Mouse (Mus musculus): ENCODE data around the gene Arid3a. TPM values are rescaled to one million over a fixed set of nuclear protein-coding genes. Genes with fewer than 3 reads are reported as not detected.
A peak's percentile ranks its signal among the peaks of the same experiment; 100 is the strongest.

Gene Arid3a
- polyA plus RNA-seq, 1 experiment, result 7.0 TPM

DNA sequence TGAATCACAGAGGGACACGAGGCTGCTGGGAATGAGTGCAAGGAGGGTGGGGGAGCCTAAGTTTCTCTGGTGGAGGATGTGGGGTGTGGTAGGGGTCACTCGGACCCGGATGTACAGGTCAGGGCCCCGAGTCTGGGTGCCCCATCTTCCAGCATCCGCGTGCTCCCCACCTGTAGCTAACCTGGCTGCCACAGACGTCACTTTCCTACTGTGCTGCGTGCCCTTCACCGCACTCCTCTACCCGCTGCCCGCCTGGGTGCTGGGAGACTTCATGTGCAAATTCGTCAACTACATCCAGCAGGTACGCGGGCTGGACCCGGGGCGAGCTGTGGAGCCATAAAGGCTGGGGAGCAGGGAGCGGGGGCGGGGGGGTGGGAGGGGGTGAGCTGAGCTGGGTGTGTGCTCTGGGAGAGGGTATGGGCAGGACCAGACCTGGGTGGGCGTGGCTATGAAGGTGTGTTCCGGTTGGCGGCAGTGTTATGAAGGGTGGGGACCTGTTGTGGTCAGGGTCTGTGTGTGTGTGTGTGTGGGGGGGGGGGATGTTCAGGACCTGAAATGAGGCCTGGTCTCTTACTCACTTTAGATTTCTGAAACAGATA lies 7.5 kb upstream of the Arid3a start:
- TF ChIP-seq POLR2A (IDR thresholded peaks at IDR 0.05; ENCODE audit: borderline replicate concordance, extremely low read depth, insufficient read depth, insufficient read length, poor library complexity, severe bottlenecking) (no peak), CTCF (IDR thresholded peaks at IDR 0.05; ENCODE audit: borderline replicate concordance, extremely low read depth, insufficient read depth, insufficient read length) (no peak)
- DNase-seq (ENCODE audit: low read depth), result no peak

GRCm38 (mm10) chr10:79920056-79920890 lies 6.6 kb upstream of the Arid3a start:
- DNase-seq (ENCODE audit: low read depth), result no peak
- TF ChIP-seq CTCF (IDR thresholded peaks at IDR 0.05; ENCODE audit: borderline replicate concordance, extremely low read depth, insufficient read depth, insufficient read length), result no peak
- no peak for TF ChIP-seq POLR2A (IDR thresholded peaks at IDR 0.05; ENCODE audit: borderline replicate concordance, extremely low read depth, insufficient read depth, insufficient read length, poor library complexity, severe bottlenecking)

GRCm38 (mm10) chr10:79920958-79921535 lies 5.8 kb upstream of the Arid3a start, which contains the start of gene R3hdm4:
R3hdm4 (minus strand) TSS chr10:79921208.
- DNase-seq (ENCODE audit: low read depth), result no peak
- TF ChIP-seq CTCF (IDR thresholded peaks at IDR 0.05; ENCODE audit: borderline replicate concordance, extremely low read depth, insufficient read depth, insufficient read length) (no peak), POLR2A (IDR thresholded peaks at IDR 0.05; ENCODE audit: borderline replicate concordance, extremely low read depth, insufficient read depth, insufficient read length, poor library complexity, severe bottlenecking) (no peak)

DNA sequence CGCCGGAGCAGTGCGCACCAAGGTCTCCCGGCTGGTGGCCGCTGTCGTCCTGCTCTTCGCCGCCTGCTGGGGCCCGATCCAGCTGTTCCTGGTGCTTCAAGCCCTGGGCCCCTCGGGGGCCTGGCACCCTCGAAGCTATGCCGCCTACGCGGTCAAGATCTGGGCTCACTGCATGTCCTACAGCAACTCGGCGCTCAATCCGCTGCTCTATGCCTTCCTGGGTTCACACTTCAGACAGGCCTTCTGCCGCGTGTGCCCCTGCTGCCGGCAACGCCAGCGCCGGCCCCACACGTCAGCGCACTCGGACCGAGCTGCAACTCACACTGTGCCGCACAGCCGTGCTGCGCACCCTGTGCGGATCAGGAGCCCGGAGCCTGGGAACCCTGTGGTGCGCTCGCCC lies 5.3 kb upstream of the Arid3a start:
- peak; percentile 13 for DNase-seq (ENCODE audit: low read depth)
- TF ChIP-seq CTCF (IDR thresholded peaks at IDR 0.05; ENCODE audit: borderline replicate concordance, extremely low read depth, insufficient read depth, insufficient read length) (no peak), POLR2A (IDR thresholded peaks at IDR 0.05; ENCODE audit: borderline replicate concordance, extremely low read depth, insufficient read depth, insufficient read length, poor library complexity, severe bottlenecking) (no peak)

DNA sequence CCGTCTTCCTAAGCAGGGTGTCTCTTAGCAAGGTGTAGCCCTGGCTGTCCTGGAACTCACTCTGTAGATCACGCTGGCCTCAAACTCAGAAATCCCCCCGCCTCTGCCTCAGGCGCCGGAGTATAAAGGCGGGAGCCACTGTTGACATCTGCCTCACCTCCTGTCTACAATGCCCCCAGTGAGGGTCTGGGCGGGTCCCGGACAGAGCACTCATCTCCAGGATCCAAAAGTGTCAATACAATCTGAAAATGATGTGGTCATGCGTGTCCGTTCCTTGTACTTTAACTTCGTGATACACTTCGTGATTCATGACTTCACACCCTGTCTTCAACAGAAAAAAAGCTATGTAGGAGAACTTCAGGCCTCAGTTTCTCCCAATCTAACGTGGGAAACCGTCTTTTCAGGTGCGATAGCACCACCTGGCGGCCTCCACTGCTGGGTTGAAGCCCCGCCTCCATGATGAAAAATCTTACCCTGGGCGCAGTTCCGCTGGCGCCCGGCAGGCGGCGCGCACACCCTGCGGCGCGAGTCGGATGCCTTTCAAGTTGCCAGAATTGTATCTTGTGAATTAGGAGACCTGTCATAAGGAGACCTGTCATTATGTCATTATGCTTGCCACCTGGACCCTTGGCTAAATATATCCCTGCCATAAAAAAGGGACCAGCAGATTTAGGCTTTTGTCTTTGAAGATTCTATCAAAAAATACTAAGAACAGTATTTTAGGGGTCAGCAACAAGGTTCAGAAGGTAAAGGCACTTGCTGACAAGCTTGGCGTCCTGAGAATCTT lies 1.7 kb upstream of the Arid3a start:
- peak; percentile 94 for DNase-seq (ENCODE audit: low read depth)
- peak; percentile 100 for TF ChIP-seq CTCF (IDR thresholded peaks at IDR 0.05; ENCODE audit: borderline replicate concordance, extremely low read depth, insufficient read depth, insufficient read length)
- TF ChIP-seq POLR2A (IDR thresholded peaks at IDR 0.05; ENCODE audit: borderline replicate concordance, extremely low read depth, insufficient read depth, insufficient read length, poor library complexity, severe bottlenecking), result no peak

DNA sequence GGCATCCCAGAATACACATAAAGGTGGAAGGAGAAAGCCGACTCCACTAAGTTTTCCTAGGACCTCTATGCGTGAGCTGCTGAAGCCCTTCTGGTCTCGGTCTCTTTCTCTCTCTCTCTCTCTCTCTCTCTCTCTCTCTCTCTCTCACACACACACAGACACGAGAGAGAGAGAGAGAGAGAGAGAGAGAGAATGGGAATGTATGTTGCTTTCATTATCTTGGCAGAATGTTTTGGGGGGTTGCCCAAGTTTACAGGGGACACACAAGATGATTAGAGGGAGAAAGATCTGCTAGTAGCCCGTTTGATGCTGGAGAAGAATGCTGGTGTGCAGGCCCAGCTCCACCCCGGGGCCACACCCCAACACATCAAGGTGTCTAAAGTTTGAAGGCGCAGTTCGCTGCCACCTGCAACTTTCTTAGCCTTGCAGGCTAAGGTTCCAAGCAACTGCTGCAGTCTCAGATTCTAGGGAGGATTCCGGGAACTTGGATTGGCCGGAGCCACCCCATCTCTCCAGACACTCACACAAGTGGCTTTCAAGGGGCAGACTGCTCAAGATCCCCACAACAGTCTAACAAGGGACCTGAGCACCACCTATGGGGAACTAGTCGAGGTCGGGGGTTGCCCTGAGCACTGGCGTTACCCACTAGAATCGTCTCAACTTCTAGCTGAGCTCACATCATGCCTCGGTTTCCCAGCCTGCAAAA lies 905 bp upstream of the Arid3a start:
- TF ChIP-seq POLR2A (IDR thresholded peaks at IDR 0.05; ENCODE audit: borderline replicate concordance, extremely low read depth, insufficient read depth, insufficient read length, poor library complexity, severe bottlenecking) (no peak), CTCF (IDR thresholded peaks at IDR 0.05; ENCODE audit: borderline replicate concordance, extremely low read depth, insufficient read depth, insufficient read length) (no peak)
- no peak for DNase-seq (ENCODE audit: low read depth)

- DNase-seq (ENCODE audit: low read depth), result peak; percentile 73
- TF ChIP-seq CTCF (IDR thresholded peaks at IDR 0.05; ENCODE audit: borderline replicate concordance, extremely low read depth, insufficient read depth, insufficient read length) (no peak), POLR2A (IDR thresholded peaks at IDR 0.05; ENCODE audit: borderline replicate concordance, extremely low read depth, insufficient read depth, insufficient read length, poor library complexity, severe bottlenecking) (no peak)
These were observed 634 bp downstream of the Arid3a start for GRCm38 (mm10) chr10:79927324-79928029.

GRCm38 (mm10) chr10:79928030-79928694 lies 1.3 kb downstream of the Arid3a start:
- DNase-seq (ENCODE audit: low read depth), result peak; percentile 62
- no peak for TF ChIP-seq CTCF (IDR thresholded peaks at IDR 0.05; ENCODE audit: borderline replicate concordance, extremely low read depth, insufficient read depth, insufficient read length)
- no peak for TF ChIP-seq POLR2A (IDR thresholded peaks at IDR 0.05; ENCODE audit: borderline replicate concordance, extremely low read depth, insufficient read depth, insufficient read length, poor library complexity, severe bottlenecking)

- TF ChIP-seq CTCF (IDR thresholded peaks at IDR 0.05; ENCODE audit: borderline replicate concordance, extremely low read depth, insufficient read depth, insufficient read length), result no peak
- TF ChIP-seq POLR2A (IDR thresholded peaks at IDR 0.05; ENCODE audit: borderline replicate concordance, extremely low read depth, insufficient read depth, insufficient read length, poor library complexity, severe bottlenecking), result no peak
- peak; percentile 9 for DNase-seq (ENCODE audit: low read depth)
These were observed 2.3 kb downstream of the Arid3a start for GRCm38 (mm10) chr10:79928907-79929701.
